Mouse (Mus musculus) myocyte (in vitro differentiated cells): ENCODE measurements around the gene Agfg2. TPM values are rescaled to one million over a fixed set of nuclear protein-coding genes. Genes with fewer than 3 reads are reported as not detected.

Experiments
- H3K27me3 ChIP-seq: one replicate; pipeline ENCODE4 v1.6.1; 2011; ENCODE audit not compliant: control insufficient read depth, insufficient read depth, insufficient read length
- H3K36me3 ChIP-seq: one replicate; pipeline ENCODE4 v1.6.1; 2011; ENCODE audit not compliant: control insufficient read depth, insufficient read depth
- H3K4me2 ChIP-seq: one replicate; pipeline ENCODE4 v1.6.1; 2011; ENCODE audit warnings: low read depth, control low read depth
- H3K4me3 ChIP-seq: one replicate; pipeline ENCODE4 v1.5.1; 2011; ENCODE audit warnings: mild to moderate bottlenecking, control low read depth, moderate library complexity
- H3K79me2 ChIP-seq: one replicate; pipeline ENCODE4 v1.6.1; 2011; ENCODE audit not compliant: control insufficient read depth, insufficient read depth
- H3ac ChIP-seq: one replicate; pipeline ENCODE4 v1.6.1; 2011; ENCODE audit not compliant: control insufficient read depth, insufficient read length
- CEBPB ChIP-seq: IDR thresholded peaks from 2 replicates; pipeline ENCODE4 v1.6.1; 2011; ENCODE audit warnings: mild to moderate bottlenecking, moderate library complexity; ENCODE audit not compliant: poor library complexity, insufficient read depth, severe bottlenecking
- E2F4 ChIP-seq: IDR thresholded peaks from one replicate; pipeline ENCODE4 v1.6.1; 2011; ENCODE audit warnings: mild to moderate bottlenecking, control low read depth, moderate library complexity; ENCODE audit not compliant: insufficient read depth
- MAX ChIP-seq: IDR thresholded peaks from one replicate; pipeline ENCODE4 v1.6.1; 2011; ENCODE audit warnings: low read depth, mild to moderate bottlenecking, control low read depth
- MYOD1 ChIP-seq, 3 experiments: IDR thresholded peaks; one replicate each; pipeline ENCODE4 v1.6.1; 2011; ENCODE audit warnings: control low read depth in 2 of 3, low read depth in 2 of 3, mild to moderate bottlenecking in 2 of 3, moderate library complexity in 1 of 3; ENCODE audit not compliant: insufficient read length in 2 of 3, control insufficient read depth in 1 of 3
- MYOG ChIP-seq, 3 experiments: IDR thresholded peaks; one replicate each; pipeline ENCODE4 v1.6.1; 2011; ENCODE audit warnings: control low read depth in 2 of 3, low read depth in 2 of 3, mild to moderate bottlenecking in 2 of 3; ENCODE audit not compliant: insufficient read length in 2 of 3, control insufficient read depth in 1 of 3, insufficient read depth in 1 of 3
- POLR2A ChIP-seq: IDR thresholded peaks from one replicate; pipeline ENCODE4 v1.6.1; 2011; ENCODE audit warnings: low read depth, mild to moderate bottlenecking, control low read depth, moderate library complexity; ENCODE audit not compliant: insufficient read length
- POLR2AphosphoS2 ChIP-seq: IDR thresholded peaks from one replicate; pipeline ENCODE4 v1.6.1; 2011; ENCODE audit warnings: low read depth, control low read depth; ENCODE audit not compliant: insufficient read length
- REST ChIP-seq: IDR thresholded peaks from one replicate; pipeline ENCODE4 v1.6.1; 2011; ENCODE audit warnings: mild to moderate bottlenecking, control low read depth, moderate library complexity; ENCODE audit not compliant: insufficient read depth, insufficient read length
- SRF ChIP-seq: IDR thresholded peaks from one replicate; pipeline ENCODE4 v1.6.1; 2011; ENCODE audit warnings: low read depth; ENCODE audit not compliant: control insufficient read depth, insufficient read length
- TCF12 ChIP-seq: IDR thresholded peaks from one replicate; pipeline ENCODE4 v1.6.1; 2011; ENCODE audit warnings: mild to moderate bottlenecking, control low read depth; ENCODE audit not compliant: poor library complexity, insufficient read depth, severe bottlenecking
- TCF3 ChIP-seq: IDR thresholded peaks from one replicate; pipeline ENCODE4 v1.6.1; 2011; ENCODE audit warnings: low read depth, control low read depth; ENCODE audit not compliant: insufficient read length
- USF1 ChIP-seq: IDR thresholded peaks from one replicate; pipeline ENCODE4 v1.6.1; 2011; ENCODE audit warnings: low read depth, mild to moderate bottlenecking, control low read depth, moderate library complexity
- polyA plus RNA-seq: library from polyadenylated mRNA; unstranded; fragments of >200 nt; fragmentation: generic; extraction: Trizol; gene quantifications from one replicate; pipeline ENCODE4 v1.2.1, GENCODE M21; 2012; ENCODE audit warnings: missing spikeins

Agfg2 gene
- polyA plus RNA-seq, 1 experiment: 8.7 TPM

GRCm38 (mm10) chr5:137671443-137672240, 12.9 kb downstream of the Agfg2 start:
- no peak overlapping the region for H3K4me3 ChIP-seq
- peak overlapping the region; percentile 78 for H3K4me2 ChIP-seq
- peaks cover 14% of the 10 kb centered on the region for H3K79me2 ChIP-seq
- H3ac ChIP-seq: no peak overlapping the region
- no peaks in the 10 kb centered on the region for H3K27me3 ChIP-seq
- H3K36me3 ChIP-seq: no peaks in the 10 kb centered on the region
- TF ChIP-seq POLR2A (peak; percentile 14), USF1 (peak; percentile 94), TCF12 (no peak)

GRCm38 (mm10) chr5:137670240-137670639, 14.3 kb downstream of the Agfg2 start:
- TF ChIP-seq MYOD1 (IDR thresholded peaks at IDR 0.05; ENCODE audit: control insufficient read depth in 1 of 3, insufficient read length in 2 of 3, low read depth in 2 of 3) (no peak), E2F4 (no peak), MYOG (IDR thresholded peaks at IDR 0.05; ENCODE audit: control insufficient read depth in 1 of 3, insufficient read depth in 1 of 3, insufficient read length in 2 of 3, low read depth in 2 of 3) (no peak), MAX (no peak), TCF3 (no peak), POLR2AphosphoS2 (no peak), TCF12 (no peak), SRF (no peak), USF1 (no peak), REST (no peak), POLR2A (no peak), CEBPB (no peak)
- H3K27me3 ChIP-seq: no peaks in the 10 kb centered on the region

GRCm38 (mm10) chr5:137668971-137669370, 15.6 kb downstream of the Agfg2 start:
- no peak overlapping the region for H3ac ChIP-seq
- no peaks in the 10 kb centered on the region for H3K27me3 ChIP-seq
- H3K79me2 ChIP-seq: peaks cover 14% of the 10 kb centered on the region
- TF ChIP-seq REST (no peak), MAX (no peak), TCF3 (no peak), TCF12 (no peak), E2F4 (no peak), MYOG (IDR thresholded peaks at IDR 0.05; ENCODE audit: control insufficient read depth in 1 of 3, insufficient read depth in 1 of 3, insufficient read length in 2 of 3, low read depth in 2 of 3) (no peak), MYOD1 (IDR thresholded peaks at IDR 0.05; ENCODE audit: control insufficient read depth in 1 of 3, insufficient read length in 2 of 3, low read depth in 2 of 3) (no peak), SRF (no peak), POLR2A (no peak), POLR2AphosphoS2 (no peak), USF1 (no peak), CEBPB (no peak)
- no peak overlapping the region for H3K4me3 ChIP-seq
- H3K36me3 ChIP-seq: no peaks in the 10 kb centered on the region
- H3K4me2 ChIP-seq: no peak overlapping the region

More at GRCm38 (mm10) chr5:137670240-137670639, 14.3 kb downstream of the Agfg2 start:
- Histone ChIP-seq H3K4me3 (no peak overlapping the region), H3K36me3 (no peaks in the 10 kb centered on the region), H3K79me2 (peaks cover 14% of the 10 kb centered on the region), H3ac (no peak overlapping the region), H3K4me2 (peak overlapping the region; percentile 78)

GRCm38 (mm10) chr5:137663057-137663456, 21.5 kb downstream of the Agfg2 start:
- no peaks in the 10 kb centered on the region for H3K36me3 ChIP-seq
- no peak overlapping the region for H3K4me2 ChIP-seq
- no peaks in the 10 kb centered on the region for H3K27me3 ChIP-seq
- TF ChIP-seq CEBPB (no peak), TCF12 (no peak), TCF3 (no peak), REST (no peak), MYOG (IDR thresholded peaks at IDR 0.05; ENCODE audit: control insufficient read depth in 1 of 3, insufficient read depth in 1 of 3, insufficient read length in 2 of 3, low read depth in 2 of 3) (no peak), USF1 (no peak), SRF (no peak), POLR2A (no peak), MAX (no peak), MYOD1 (IDR thresholded peaks at IDR 0.05; ENCODE audit: control insufficient read depth in 1 of 3, insufficient read length in 2 of 3, low read depth in 2 of 3) (no peak)
- H3ac ChIP-seq: no peak overlapping the region
- no peak overlapping the region for H3K4me3 ChIP-seq
- no peaks in the 10 kb centered on the region for H3K79me2 ChIP-seq
